Mouse (Mus musculus) CH12.LX (cell line): Measurements from ENCODE around the gene Tmem178b.

Source experiments
- CTCF ChIP-seq, 2 experiments: IDR thresholded peaks in 1 of 2; conservative IDR thresholded peaks in 1 of 2; 2 replicates each; pipeline ENCODE4 v1.5.1; 2011 to 2012; ENCODE audit warnings: low read depth in 2 of 2, low read length in 2 of 2, improper control_type of control experiment in 1 of 2, inconsistent platforms in 1 of 2, mild to moderate bottlenecking in 1 of 2, moderate library complexity in 1 of 2
- POLR2A ChIP-seq: IDR thresholded peaks from 2 replicates; pipeline ENCODE4 v1.6.1; 2011; ENCODE audit warnings: low read depth, mild to moderate bottlenecking, improper control_type of control experiment, low read length
- POLR2AphosphoS2 ChIP-seq: IDR thresholded peaks from 2 replicates; pipeline ENCODE4 v1.6.1; 2011; ENCODE audit warnings: low read depth, low read length, improper control_type of control experiment
- USF1 ChIP-seq: IDR thresholded peaks from 2 replicates; pipeline ENCODE4 v1.6.1; 2014; ENCODE audit warnings: low read depth, mild to moderate bottlenecking, inconsistent platforms, low read length, improper control_type of control experiment

- TF ChIP-seq USF1 (no peak), POLR2AphosphoS2 (no peak), CTCF (conservative IDR thresholded peaks at IDR 0.05 in 1 of 2, IDR thresholded peaks at IDR 0.05 in 1 of 2; ENCODE audit: low read depth in 2 of 2, low read length in 2 of 2) (no peak), POLR2A (no peak)
Measured at GRCm38 (mm10) chr6:39903845-39904244, 30.8 kb downstream of the Tmem178b start.
